Mouse (Mus musculus) activated CD4-positive, CD25-positive, alpha-beta regulatory T cell, adult 4 months (primary cell): ENCODE measurements around the gene 2310009B15Rik. TPM values are rescaled to one million over a fixed set of nuclear protein-coding genes. Genes with fewer than 3 reads are reported as not detected.
A peak's percentile ranks its signal among the peaks of the same experiment; 100 is the strongest.

Experiments used
- ATAC-seq: one replicate; pipeline ENCODE4 v1.8.0; 2017
- polyA plus RNA-seq, 2 experiments: library from polyadenylated mRNA; unstranded; fragments of 100-300 nt; shearing (Covaris generic); gene quantifications; one replicate each; pipeline ENCODE4 v1.2.1; 2017

Gene 2310009B15Rik
- 10 to 100 TPM; 13.2 to 18.1 TPM for polyA plus RNA-seq

DNA sequence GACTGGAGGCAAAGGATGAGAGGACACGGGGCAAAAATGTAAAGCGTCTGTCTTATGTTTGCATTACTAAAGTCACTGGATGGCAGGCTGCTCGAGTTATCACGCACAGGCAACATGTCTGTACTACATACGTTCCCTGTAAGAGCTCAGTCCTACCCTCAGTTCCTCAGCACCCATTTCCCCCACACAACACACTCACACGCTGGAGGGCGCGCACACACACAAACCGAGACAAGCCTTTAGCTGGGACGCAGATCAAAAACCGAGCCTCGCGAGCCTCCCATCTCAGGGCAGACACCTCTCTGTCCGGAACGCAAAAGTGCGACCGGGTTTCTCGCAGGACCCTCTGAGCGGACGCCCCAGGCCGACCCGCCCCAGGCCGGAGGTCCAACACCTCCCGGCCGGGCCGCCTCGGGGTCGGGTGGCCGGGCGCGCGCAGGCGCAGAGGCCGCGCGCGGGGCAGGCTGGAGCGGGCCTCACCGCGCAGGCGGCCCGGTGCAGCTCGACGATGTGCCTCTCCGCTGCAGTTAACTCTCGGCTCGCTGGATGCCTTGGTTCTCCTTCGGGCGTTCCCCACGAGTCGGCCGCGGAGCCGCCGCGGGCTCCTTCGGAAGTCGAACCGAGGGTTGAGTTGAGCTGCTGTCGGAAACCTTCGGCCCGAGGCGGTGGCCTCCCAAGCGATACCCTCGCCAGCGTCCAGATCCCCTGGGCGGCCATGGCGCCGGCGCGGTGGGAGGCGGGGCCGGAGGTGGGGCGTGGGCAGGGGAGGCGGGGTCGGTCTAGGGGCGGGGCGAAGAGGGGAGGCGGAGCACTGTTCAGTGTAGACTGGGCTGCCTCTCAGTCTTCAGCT, at the start of gene 2310009B15Rik:
TSS of gene 2310009B15Rik (minus strand) at position 752 of the 850 bp plus-strand sequence.
- peak; percentile 87 for ATAC-seq

DNA sequence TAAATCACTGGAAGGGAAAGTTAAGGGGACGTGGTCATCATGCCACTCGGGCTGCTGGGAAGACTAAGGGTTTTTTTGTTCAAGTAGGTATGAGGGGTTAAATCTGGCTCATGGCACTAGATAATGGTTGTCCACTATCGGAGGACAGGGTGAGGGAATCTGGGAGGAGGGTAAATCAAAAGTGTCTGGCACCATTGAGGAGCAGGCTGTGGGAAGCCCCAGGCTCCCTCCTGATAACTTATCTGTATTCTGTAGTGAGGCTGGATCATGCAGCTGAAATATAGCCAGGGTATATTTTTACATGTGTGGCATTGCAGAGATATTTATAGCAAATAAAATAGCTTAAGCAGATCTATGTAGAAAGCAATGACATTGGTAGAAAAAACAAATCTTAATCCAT, 49.6 kb upstream of the 2310009B15Rik start:
- ATAC-seq, result no peak

DNA sequence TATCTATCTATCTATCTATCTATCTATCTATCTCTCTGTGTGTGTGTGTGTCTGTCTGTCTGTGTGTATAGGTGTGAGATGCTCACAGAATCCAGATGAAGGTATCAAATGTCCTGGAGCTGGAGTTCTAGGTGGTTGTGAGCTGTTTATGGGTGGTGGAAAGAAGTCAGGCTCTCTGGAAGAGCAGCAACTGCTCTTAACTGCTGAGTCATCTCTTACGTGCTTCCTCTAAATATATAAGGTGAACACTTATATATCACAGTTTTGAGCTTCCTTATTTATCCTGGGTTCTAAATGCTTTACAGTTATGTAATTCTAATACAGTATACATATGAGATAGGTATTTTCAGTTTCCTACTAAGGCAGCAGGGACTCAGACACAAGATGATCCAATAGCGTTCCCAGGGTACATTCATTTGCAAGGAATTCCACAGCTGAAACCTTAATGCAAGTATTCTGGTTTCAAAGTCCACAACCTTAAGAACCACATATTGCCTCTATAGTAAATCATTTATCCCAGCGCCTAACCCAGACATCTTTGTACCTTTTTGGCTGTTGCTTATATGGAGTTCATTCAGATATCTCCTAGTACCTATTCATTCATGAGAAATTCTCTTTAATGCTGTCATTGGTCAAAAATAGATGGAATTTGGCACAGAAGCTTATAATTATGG, 48.6 kb upstream of the 2310009B15Rik start:
- no peak for ATAC-seq

DNA sequence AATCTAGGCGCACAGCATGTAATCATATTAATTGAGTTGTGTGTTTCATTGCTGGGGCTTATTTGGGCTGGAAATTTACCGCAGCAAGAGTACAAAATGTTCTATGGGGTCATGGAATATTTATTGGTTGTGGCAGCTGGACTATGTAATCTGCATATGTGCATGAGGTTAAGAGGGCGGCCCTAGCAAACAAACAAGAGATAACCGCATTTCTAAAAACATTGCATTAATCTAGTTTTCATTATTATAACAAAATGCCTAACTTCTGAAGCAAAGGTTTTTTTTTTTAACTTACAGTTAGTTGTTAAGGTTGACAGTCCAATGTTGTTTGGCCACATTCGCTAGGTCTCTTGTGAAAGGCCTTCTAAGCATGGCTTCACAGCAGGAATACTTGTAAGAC, 47.2 kb upstream of the 2310009B15Rik start:
- no peak for ATAC-seq

DNA sequence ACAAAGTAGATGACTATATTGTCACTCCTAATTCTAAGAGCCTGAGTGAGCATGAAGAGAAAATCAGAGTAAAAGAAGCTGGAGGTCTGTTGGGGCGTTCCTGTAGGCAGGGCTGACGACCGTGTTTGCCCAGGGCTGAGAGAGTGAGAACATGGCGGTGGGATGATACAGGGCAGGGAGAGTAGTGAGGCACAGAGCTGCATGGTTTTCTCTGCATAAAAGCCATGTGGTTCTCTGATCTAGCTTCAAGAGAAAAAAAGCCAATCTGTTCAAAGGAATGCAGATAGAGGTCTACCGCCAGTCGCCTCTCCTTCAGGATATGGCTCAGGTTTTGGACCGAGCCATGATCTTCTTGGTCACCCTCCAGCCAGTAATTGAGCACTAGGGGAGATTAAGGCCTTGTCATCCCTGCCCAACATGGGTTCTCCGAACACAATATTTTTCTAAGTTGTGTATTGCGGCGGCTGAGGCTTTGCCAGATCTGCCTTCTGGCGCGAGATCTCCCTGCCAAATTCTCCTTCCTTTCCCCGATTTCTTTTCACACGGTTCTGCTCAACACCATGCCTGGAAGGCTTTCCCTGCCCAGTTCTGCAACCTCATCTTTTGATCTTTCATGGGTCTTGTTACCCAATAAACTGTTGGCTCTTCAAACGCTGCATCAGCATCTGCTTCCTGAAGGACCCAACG, 44.9 kb upstream of the 2310009B15Rik start:
- no peak for ATAC-seq

DNA sequence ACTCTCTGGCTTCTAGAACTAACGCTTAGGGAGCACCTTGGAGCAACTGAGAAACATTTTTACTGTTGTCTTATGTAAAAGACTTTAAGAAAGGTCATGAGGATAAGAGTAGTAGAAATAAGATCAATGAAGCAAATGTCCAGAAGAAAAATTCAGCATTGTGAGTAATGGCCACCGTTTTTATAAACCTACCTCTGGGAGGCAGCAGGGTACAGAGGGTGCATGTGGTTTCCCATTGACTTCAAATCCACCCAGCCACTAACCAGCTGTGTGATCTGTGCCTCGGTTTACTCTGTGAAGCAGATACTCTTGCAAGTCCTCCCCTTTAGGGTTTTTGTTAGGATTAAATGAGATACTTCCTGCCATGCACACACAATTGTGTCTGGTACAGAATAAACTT, 39.4 kb upstream of the 2310009B15Rik start:
- no peak for ATAC-seq

DNA sequence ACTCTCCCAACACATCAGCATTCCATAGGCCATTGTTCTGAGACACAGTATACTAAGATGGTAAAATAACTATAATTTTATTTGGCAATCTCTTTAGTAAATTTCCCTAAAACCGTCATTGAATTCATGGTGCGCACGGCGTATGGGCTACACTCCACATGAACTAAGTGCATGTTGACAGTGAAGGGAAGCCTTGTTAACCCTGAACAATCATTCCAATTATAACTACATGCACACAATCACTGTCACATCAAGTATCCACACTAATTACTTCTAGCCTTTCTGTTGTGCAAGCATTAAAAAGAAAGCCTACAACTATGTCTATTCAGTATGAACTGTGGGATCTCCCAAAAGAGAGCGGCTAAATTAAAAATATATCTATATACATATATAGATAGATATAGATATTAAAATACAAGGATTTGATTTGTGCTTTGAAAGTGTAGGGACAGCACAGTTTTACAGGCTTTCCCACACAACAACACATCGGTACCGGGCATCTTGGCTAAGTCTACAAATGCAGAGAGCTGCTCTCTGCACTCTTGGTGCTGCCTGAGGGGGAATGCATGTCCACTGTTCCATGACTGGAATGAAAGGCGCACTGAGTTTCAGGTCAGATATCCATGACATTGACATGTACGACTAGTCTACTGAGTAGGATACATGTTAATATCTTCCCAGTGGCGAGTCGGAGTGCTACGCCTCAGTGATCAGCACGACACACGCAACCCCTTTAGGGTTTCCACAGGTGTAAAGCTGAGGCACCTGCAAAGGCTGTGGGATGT, 21.0 kb upstream of the 2310009B15Rik start:
- ATAC-seq, result no peak

DNA sequence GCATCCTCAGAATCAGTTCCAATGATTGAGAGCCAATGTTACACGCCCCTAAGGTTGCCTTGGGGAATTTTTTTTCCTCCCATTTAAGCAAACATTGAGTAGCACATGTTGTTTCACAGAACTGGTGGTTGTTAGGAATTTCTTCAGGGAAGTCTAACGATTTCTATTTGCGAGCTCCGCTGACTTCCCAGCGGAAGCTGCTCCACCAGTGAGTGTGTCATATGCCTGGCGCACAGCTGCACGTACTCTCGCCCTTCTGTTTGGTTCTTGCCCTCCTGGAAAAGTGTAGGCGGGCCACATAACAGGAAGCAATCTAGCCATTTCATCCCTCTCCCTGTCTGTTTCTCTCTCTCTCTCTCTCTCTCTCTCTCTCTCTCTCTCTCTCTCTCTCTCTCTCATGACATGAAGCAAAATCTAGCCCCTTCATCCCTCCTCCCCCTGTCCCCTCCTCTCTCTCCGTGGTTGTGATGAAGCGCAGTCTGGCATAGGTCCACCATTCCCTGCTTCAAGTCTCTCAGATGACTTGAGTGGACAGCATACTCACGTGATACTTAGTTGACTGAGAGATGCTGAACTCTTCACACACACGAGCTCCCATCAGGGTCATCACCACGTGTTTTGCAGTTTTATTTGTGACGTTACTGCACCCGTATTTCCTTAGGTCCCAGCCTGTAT, 19.9 kb upstream of the 2310009B15Rik start:
- no peak for ATAC-seq

DNA sequence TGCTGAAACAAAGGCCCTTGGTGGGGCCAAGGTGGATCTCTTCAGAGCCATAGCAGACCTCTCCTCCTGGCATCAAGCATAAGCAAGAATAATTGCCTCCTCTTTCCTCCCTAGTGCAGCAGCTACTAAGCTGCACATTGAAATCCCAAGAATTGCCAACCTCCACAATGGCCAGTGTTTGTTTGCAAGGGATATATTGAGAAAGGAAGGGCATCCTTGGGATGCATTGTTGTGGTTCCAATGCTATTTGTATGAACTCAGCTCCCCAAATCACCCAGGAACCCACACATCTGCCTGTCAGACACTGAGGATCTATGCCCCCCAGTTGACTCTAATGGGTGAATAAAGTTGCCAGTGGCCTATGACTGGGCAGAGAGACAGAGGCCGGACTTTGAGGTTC, 5.8 kb downstream of the 2310009B15Rik start:
- no peak for ATAC-seq

DNA sequence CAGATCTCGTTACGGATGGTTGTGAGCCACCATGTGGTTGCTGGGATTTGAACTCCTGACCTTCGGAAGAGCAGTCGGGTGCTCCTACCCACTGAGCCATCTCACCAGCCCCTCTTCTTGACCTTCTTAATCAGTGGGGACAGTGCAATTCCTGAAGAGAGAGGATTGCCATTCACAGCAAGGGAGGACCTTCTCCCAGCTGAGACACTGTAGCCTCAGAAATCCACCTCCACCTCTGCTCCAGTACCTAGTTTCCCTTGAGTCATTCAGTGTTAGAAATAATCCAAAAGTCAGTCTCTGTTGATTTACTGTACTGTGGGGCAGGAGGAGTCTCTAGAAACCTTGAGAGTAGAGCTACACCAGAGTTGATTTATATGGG, 6.5 kb downstream of the 2310009B15Rik start:
- ATAC-seq, result no peak

DNA sequence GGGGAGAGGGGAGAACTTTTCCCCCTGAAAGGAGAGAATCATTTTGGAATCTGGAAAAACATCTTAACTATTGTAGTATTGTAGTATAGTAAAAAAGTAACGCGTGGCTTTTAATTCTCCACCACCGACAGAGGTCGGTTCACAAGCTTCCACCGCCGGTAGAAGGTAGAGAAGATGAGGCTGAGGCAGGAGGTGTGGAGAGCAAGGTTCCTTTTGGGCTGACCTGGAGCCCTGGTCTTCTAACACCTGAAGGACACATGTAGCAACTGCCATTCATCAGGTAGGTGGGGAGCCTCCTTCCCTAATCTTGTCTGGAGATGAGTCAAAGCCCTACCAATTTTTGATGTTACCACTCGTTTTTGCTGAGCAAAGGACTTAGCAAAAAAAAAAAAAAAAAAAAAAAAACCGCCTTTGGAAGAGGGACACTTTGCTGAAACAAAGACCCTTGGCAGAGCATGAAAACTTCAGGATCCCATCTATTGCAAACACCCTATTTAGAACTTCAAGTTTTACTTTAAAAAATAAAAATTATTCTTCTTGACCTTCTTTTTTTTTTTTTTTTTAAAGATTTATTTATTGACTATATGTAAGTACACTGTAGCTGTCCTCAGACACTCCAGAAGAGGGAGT, 7.0 kb downstream of the 2310009B15Rik start:
- no peak for ATAC-seq

DNA sequence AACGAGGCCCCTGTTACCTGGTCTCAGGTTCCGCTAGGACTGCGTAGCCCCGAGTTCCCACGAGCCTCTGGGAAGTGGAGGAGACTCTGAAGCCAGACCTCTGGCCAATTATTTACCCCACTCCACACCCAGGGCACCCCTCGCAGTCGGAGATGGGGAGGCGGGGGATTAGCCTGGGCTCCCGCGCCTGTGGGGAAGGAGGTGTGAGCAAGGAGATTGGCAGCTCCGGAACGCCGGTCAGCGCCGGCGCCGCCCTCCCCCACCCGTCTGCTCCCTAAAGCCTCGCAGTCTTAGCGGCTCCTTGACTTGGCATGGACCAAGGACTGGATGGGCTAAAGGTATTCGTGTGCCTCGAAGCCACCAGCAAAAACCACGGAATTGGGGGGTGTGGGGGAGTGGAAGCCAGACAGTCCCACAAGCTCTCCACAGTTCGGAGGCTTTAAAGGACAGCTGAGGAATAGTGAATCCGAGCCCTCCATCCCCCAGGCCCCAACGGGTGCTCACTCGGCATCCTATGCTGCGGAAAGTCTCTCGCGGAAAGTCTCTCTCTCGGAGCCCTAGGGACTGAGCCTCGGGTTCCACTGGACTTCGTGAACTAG, 8.0 kb downstream of the 2310009B15Rik start, which contains the start of gene Lhx9:
TSS of gene Lhx9 (minus strand) at position 67 of the 599 bp plus-strand sequence.
- ATAC-seq, result peak; percentile 13

DNA sequence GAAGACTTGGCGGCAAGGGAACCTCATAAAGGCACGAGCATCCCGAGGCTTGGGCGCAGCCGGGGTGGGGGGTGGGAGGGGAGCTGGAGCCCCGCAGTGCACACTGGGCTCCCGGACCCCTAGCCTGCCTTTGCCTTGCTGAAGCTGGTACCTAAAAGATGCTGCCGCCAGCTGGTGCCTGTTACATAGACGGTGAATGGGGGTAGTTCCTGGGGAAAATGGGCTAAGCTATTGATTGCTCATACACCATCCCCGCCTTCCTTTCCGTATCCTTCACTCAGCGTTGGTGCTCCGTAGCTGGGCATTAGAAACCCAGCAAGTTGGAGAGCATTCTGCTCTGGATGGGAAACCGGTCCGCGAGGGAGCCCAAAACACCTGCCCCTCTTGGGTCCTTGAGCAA, 8.6 kb downstream of the 2310009B15Rik start:
- no peak for ATAC-seq

DNA sequence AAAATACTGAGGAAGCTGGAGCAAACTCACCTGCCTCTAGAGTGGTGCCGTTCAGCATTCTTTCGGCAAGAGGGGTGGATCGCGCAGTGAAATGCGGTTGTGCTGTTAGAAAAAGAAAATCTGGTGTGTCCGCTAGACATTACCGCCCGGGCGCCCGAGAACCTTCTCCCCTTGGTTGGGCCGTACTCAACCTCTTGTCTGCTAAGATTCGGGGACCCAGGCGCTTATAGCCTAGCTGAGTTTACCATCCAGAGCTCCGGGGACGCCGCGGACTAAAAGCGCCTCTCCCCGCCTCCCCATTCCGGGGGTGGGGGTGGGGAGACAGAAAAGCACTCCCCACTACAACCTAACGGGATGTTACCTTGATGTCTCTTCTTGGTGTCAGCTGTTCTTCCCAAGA, 9.5 kb downstream of the 2310009B15Rik start:
- ATAC-seq, result no peak

DNA sequence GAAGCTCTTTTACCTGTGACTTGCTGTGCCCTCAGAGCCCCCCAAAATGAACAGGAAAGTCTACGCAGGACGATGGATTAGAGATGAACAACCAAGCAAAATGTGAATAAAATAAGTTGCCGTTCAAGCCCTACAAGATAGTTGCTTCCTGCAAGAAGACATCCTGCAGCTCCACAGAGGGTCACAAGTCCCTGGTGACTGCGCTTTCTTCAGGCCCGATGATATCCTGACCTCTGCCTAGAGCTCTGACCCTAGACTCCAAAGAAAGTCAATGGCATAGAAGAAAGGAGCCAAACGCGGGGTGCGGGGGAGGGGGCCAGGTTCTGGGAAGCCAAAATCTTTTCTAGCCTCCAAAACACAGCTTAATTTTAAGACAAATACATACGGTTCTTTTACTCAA, 10.1 kb downstream of the 2310009B15Rik start:
- ATAC-seq, result no peak

DNA sequence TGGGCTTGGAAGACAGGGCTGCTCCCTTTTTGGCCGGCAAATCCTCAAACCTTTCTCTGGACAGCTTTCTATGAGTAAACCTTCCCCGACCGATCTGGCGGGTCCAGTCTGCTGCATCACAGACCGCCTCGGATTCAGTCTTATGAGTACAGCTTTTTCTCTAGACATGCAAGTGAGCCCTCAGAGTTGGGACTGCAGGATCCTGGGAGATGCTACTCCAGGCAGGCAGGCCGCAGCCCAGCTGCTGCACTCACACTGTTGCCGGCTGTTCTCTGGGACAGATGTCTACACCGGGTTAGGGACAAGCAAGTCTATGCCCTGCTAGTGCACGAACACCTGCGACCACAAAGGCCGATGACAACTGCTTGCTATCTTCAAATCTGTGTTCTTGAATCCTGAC, 10.5 kb downstream of the 2310009B15Rik start:
- no peak for ATAC-seq

DNA sequence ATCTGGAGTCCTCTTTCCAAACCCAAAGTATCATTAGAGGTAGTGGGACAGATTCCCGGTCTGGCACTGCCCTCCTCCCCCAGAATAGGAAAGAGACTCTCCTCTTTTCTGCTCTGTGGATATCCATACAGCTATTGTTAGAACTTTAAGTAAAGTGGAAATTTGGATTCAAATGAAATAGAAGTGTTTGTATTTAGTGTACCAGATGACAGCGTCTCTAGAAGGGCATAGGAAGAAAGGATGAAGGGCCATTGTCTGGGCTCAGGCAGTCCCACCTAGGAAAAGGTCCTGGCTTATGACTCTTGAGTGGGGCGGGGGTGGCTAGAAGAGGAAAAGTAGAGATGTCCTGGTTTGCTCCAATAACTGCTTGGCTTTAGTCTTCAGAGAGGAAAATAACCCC, 11.2 kb downstream of the 2310009B15Rik start:
- ATAC-seq, result no peak

DNA sequence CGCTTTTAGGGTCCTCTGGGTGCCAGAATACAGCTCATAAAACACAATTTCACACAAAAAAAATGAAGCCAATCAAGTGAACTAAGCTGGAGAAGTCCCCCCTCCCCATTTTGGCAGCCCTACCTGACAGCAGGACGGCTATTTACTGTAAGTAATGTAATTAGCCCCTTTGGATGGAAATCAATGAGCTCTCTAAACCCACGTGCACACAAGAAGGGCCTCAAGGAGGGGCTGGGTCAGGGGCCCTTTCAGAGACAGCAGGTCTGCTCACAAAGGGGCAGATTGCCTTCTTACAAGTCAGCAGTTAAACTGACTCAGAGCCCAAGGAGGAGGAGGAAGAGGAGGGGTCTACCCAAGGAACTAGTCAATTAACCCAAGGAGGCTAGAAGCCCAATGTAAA, 12.5 kb downstream of the 2310009B15Rik start:
- ATAC-seq, result no peak

DNA sequence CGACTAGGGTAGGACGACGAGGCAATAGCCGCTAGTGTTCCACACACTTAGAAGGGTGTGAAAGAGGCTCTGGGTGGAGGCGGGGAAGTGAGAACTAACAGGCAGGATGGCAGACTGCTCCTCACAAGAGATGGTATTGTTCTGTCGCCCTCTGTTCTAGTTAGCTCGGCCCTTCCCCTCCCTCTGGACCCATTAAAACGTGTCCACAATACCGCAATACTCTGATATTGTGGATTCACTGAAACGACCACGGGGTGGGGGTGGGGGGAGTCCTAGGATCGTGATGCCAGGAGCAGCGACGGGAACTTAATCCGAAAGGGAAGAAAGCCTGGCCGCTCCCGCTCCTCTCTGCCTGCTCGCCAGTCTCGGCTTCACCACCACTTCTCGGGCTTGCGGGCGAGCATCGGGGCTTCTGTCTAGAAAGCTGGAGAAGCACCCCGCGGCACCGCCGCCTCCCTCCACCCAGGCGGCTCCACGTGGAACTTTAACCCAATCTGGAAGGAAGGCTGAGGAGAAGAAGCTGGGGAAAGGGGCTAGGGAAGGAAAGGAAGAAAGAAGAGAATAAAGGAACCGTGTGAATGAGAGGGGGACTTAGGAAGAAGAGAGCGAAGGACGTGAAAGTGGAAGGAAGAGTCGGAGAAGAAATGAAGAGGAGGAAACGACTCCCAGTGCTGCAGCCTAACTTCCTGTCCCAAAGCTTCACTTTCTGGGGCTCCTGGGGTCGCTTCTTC, 13.1 kb downstream of the 2310009B15Rik start:
- no peak for ATAC-seq

DNA sequence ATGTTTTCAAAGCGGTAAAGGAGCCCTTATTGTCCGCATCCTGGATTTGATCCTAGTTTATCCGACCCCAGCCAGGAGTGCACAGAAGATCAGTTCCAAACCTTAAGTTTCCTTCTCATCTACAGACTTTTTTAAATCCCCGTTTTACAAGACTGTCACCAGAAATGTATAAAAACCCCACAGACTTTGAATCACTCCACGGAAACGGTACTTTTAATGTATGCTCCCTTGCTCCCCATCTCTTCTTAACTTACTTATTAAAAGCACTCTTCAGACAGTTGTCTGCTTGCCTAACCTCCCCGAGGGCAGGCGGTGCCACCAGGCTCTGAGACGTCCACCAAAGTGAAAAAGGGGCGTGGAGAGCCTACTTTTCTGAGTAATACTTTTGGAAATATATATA, 13.9 kb downstream of the 2310009B15Rik start:
- ATAC-seq, result no peak
